Mouse (Mus musculus) neural tube, embryonic 14.5 days (tissue): ENCODE measurements around the gene Slc25a27. TPM values are rescaled to one million over a fixed set of nuclear protein-coding genes. Genes with fewer than 3 reads are reported as not detected.

Experiments used
- ATAC-seq: fragments of 200-750 bp; cut with Nextera tagmentation; 2 replicates; pipeline ENCODE4 v1.8.0; 2017; ENCODE audit warnings: low read depth, mild to moderate bottlenecking, moderate TSS enrichment, moderate library complexity
- H3K27ac ChIP-seq: fragments of 300-500 bp; sonication (generic); 2 replicates; pipeline ENCODE4 v1.5.1; 2014; ENCODE audit warnings: low read depth, mild to moderate bottlenecking, control low read depth, low read length, moderate library complexity, mixed read lengths
- H3K27me3 ChIP-seq: fragments of 300-500 bp; sonication (generic); 2 replicates; pipeline ENCODE4 v1.6.1; 2014; ENCODE audit warnings: low read length; ENCODE audit not compliant: control insufficient read depth, insufficient read depth
- H3K36me3 ChIP-seq: fragments of 300-500 bp; sonication (generic); 2 replicates; pipeline ENCODE4 v1.6.1; 2014; ENCODE audit warnings: low read length, mixed read lengths; ENCODE audit not compliant: control insufficient read depth, insufficient read depth
- H3K4me1 ChIP-seq: fragments of 300-500 bp; sonication (generic); 2 replicates; pipeline ENCODE4 v1.6.1; 2014; ENCODE audit warnings: low read length; ENCODE audit not compliant: control insufficient read depth, insufficient read depth
- H3K4me2 ChIP-seq: fragments of 300-500 bp; sonication (generic); 2 replicates; pipeline ENCODE4 v1.6.1; 2014; ENCODE audit warnings: mild to moderate bottlenecking, low read depth, low read length, control low read depth
- H3K4me3 ChIP-seq: fragments of 300-500 bp; sonication (generic); 2 replicates; pipeline ENCODE4 v1.5.1; 2014; ENCODE audit warnings: low read depth, low read length, control low read depth, mixed read lengths
- H3K9ac ChIP-seq: fragments of 300-500 bp; sonication (generic); replicated peaks from 2 replicates; pipeline ENCODE4 v1.6.1; 2014; ENCODE audit warnings: low read depth, mild to moderate bottlenecking, control low read depth, low read length, mixed read lengths
- H3K9me3 ChIP-seq: fragments of 300-500 bp; sonication (generic); 2 replicates; pipeline ENCODE4 v1.6.1; 2016; ENCODE audit warnings: low read length; ENCODE audit not compliant: control insufficient read depth
- WGBS: fragments of 180-500 bp; shearing (Covaris S2); extraction: QIAGEN DNeasy Blood & Tissue Kit; methylation state at CpG from one replicate; pipeline ENCODE4 v1.1.7; 2014; 5-methylcytosine and 5-hydroxymethylcytosine counted together
- polyA plus RNA-seq: library from polyadenylated mRNA; unstranded; fragments of >200 nt; fragmentation: Nextera tagmentation; extraction: Ambion mirVana; gene quantifications from 2 replicates; pipeline ENCODE4 v1.2.1, GENCODE M21; 2014

Slc25a27 gene
- polyA plus RNA-seq, 1 experiment from 2014 or later, result 78.8 TPM

DNA sequence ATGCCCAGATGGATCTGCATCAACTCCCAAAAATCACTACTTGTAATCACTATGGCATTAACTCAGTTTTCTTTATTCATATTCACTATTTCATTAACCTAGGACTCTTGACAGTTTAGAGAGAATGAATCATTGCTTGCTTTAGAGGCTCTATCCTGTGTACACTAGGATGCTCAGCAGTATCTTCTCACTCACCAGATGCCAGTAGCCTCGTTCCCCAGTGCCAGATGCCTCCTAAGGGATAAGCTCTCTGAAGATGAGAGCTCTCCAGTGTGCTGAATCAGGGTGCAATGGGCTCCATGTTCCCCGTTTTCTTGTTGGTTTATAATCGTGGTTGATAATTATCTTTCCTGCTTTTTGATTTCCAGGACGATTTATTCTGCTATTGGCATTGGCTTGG lies 68.3 kb downstream of the Slc25a27 start:
- no peaks in the 10 kb centered on the region for H3K4me1 ChIP-seq
- no peak overlapping the region for H3K9ac ChIP-seq
- H3K4me3 ChIP-seq, result no peak overlapping the region
- no peak for ATAC-seq
- H3K27me3 ChIP-seq, result no peaks in the 10 kb centered on the region
- H3K27ac ChIP-seq, result no peak overlapping the region
- 74% methylated on average over 4 of the region's 4 CpGs for WGBS
- no peak overlapping the region for H3K4me2 ChIP-seq
- H3K36me3 ChIP-seq, result no peaks in the 10 kb centered on the region
- no peaks in the 10 kb centered on the region for H3K9me3 ChIP-seq

DNA sequence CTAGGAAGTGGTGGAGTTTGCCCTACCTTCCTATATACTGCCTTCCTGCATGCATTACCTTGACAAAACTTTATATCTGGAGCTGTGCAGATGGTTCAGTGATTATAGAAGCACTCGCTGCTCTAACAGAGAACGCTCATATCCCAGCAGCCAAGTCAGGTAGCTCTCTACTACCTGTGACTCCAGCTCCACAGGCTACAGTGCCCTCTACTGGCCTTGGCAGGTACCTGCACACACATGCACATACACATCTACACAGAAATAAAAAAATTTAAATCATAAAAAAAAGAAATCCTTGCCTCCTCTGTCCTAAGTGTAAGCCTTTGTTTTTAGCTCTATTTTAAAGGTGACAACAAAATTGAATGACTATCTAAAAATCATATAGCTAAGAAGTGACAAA lies 69.3 kb downstream of the Slc25a27 start:
- no peak for ATAC-seq

DNA sequence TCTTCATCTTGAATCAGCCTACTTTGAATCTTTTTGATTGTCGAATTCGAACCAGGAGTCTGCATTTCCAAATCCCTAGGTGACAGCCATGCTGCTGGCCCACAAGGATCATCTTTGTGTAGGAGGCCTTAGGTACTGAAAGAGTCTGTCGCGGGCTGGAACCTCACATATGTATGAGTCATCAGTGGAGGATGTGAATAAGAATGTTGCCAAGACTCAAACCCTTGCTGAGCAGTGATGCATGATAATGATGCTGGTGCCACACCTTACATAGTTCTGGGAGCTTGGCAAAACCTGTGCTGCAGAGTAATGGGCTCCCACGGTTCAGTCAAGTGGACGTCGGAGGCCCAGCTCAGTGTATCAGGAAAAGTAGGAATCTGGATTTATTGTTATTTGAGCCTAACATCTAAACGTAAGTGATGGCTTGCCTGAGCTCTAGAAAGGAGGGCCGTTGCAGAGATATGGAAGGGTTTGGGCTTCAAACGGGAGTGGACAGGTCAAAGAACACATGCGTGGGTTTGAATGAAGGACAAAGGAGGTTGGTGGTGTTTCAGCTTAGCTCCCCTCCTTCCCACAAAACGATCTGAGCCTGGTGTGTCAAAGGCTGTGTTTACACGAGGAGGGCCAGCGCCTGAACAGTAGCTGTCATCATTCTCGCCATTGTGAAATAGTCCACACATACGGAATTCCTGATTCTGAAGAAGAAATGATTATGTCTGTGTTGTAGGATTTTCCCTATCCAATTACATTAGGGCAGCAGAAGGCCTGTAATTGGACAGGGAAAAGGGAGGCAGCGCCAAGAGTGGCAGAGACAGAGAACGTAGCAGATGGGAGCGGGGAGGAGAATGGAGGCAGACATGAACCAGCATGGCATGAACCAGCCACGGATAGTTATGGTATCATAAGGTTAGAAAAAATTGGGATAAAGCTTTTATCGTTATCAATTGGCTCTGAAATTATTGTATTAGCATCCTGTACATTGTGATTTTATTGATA lies 74.4 kb downstream of the Slc25a27 start:
- ATAC-seq, result no peak
- 91% methylated on average over 21 of the region's 21 CpGs for WGBS

More for the DNA sequence above, 69.3 kb downstream of the Slc25a27 start:
- Histone ChIP-seq H3K4me3 (no peak overlapping the region), H3K9ac (no peak overlapping the region), H3K27me3 (no peaks in the 10 kb centered on the region), H3K36me3 (no peaks in the 10 kb centered on the region), H3K4me2 (no peak overlapping the region), H3K4me1 (no peaks in the 10 kb centered on the region), H3K9me3 (no peaks in the 10 kb centered on the region), H3K27ac (no peak overlapping the region)
- 96% methylated on average over 2 of the region's 2 CpGs for WGBS

More for the DNA sequence above, 74.4 kb downstream of the Slc25a27 start:
- H3K27ac ChIP-seq, result no peak overlapping the region
- H3K27me3 ChIP-seq, result no peaks in the 10 kb centered on the region
- H3K4me2 ChIP-seq, result no peak overlapping the region
- no peaks in the 10 kb centered on the region for H3K9me3 ChIP-seq
- H3K9ac ChIP-seq, result no peak overlapping the region
- no peaks in the 10 kb centered on the region for H3K36me3 ChIP-seq
- no peak overlapping the region for H3K4me3 ChIP-seq
- H3K4me1 ChIP-seq, result no peaks in the 10 kb centered on the region

Other genes with a start within 250 kb of the Slc25a27 start
- 0.09 TPM in 1 of 2 replicates, not detected in the other for gene Mep1a, start 164.4 kb downstream of the Slc25a27 start, polyA plus RNA-seq
- 0.25 and 0.48 TPM in 2 replicates for gene Ankrd66, start 123.6 kb downstream of the Slc25a27 start, polyA plus RNA-seq
- 62.3 and 66.9 TPM in 2 replicates for gene Pla2g7, start 99.1 kb downstream of the Slc25a27 start, polyA plus RNA-seq
- gene Tdrd6, start 36.9 kb downstream of the Slc25a27 start, polyA plus RNA-seq, result 0.24 and 0.85 TPM in 2 replicates
- gene Cyp39a1, start 211 bp upstream of the Slc25a27 start, polyA plus RNA-seq, result 4.3 and 8.1 TPM in 2 replicates
- 126 and 130 TPM in 2 replicates for gene Rcan2, start 134.1 kb upstream of the Slc25a27 start, polyA plus RNA-seq